Mouse (Mus musculus) erythroid progenitor cell, adult 5-6 weeks (primary cell): Measurements from ENCODE around the gene Bag1. TPM values are rescaled to one million over a fixed set of nuclear protein-coding genes. Genes with fewer than 3 reads are reported as not detected.

Source experiments
- ATAC-seq: replicated peaks from 2 replicates; pipeline ENCODE4 v1.8.0; 2016; ENCODE audit warnings: moderate number of reproducible peaks, mild to moderate bottlenecking, moderate TSS enrichment, inconsistent platforms; ENCODE audit not compliant: poor library complexity, low FRiP score, severe bottlenecking
- total RNA-seq, 2 experiments: library from RNA; stranded (forward) in 1 of 2; stranded (reverse) in 1 of 2; fragments of 150-400 nt in 1 of 2; fragments of 186-747, 209-891 nt in 1 of 2; gene quantifications; 2 replicates each; pipeline versions ENCODE4 v1.2.3 to v1.2.4; 2015 to 2017; ENCODE audit warnings: low replicate concordance in 2 of 2

The Bag1 gene
- total RNA-seq, 2 experiments from 2014 or later: 125 to 234 TPM

DNA sequence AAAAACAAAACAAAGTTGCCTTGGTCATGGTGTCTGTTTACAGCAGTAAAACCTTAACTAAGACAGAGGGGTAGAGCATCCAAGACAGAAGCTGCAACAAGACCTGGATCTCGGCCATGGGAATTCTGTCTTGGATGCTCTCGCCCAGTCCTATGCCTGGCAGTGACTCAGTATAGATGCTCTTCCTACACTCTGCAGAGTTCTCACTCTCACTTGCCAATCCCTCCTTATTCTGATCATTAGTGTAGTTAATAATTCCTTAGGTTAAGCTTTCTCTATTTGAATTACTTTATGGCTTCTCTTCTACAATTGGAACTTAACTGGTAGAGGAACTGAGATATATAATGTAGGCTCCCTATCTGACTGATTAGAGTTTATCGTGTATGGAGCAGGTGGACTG, 53.0 kb downstream of the Bag1 start:
- ATAC-seq: no peak

DNA sequence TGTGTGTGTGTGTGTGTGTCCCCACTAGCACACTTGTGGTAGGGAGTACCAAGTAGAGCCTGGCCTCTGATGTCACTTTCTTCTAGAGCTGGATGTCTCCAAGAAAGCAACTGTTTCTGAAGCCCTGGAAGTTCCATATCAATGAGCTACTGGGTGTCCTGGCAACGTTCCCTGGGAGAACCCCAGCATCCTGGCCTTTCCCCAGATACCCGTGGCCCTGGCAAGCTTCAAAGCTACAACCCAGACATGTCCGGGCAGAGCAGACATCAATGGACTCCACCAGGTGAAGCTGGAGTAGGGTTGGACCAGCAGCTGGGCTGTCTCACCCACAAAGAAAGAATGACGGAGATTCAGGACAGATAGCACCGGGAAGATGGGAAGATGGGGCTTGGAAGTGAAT, 56.9 kb downstream of the Bag1 start:
- no peak for ATAC-seq

DNA sequence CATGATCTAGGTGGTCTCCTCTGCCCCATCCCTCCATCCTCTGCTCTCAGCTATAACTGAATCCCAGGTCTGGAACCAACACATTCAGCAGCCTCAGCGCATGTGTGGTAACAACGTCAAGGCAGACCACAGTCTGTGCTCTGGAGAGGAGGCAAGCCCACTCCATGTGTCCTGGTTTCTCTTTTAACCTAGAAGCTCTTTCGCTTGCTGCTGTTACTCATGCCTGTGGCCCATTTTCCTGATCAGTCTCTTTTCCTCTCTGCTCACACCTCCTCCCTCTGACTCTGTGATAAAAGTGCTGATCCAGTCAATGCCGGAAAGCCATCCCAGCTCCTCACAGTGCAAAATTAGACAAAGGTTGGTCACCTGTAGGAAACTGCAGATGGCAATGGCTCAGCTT, 58.1 kb downstream of the Bag1 start:
- no peak for ATAC-seq

DNA sequence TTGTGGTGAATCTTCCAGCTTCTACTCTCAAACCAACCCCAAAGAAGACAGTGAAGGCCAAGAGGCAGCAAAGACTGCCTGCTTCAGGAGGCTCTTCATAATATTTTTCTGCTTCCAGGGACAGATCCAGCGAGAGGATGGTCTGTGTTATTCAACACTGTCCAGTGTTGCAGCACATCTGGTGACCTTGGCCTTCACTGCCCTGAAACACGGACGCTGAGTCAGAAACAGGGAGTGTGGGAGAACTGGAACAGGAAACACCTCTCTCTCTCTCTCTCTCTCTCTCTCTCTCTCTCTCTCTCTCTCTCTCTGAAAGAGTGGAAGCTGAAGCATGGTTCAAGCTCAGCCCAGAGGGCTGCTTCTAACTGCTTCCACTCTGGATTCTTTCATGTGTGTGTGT, 58.8 kb downstream of the Bag1 start:
- no peak for ATAC-seq

DNA sequence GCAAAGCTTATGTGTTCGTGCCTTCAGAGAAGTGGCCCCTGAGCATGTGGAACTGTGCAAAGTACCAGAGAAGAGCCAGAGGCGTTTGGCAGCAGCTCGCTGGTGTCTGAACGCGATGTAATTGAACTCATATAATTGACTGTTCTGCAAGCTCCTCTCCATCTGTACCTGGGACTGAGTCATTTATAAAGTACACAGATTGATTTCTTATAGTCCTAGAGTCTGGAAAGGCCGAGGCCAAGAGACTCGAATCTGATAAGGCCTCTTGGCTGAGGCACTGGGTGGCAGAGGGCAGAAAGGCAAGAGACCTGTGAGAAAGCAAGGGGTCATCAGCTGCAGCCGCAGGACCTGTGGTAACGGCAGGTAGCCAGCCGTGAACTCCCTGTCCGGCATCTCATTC, 59.3 kb downstream of the Bag1 start:
- ATAC-seq: no peak

Other genes starting within 250 kb of the Bag1 start
- gene Aptx, start 245.1 kb downstream of the Bag1 start, total RNA-seq (2015; ENCODE audit: low replicate concordance): 0.72 and 7.1 TPM in 2 replicates
- 1.0 and 2.3 TPM in 2 replicates for gene Aptx, start 245.1 kb downstream of the Bag1 start, total RNA-seq (2017; ENCODE audit: low replicate concordance)
- gene Dnaja1, start 226.1 kb downstream of the Bag1 start, total RNA-seq (2015; ENCODE audit: low replicate concordance): 41.1 and 51.2 TPM in 2 replicates
- gene Dnaja1, start 226.1 kb downstream of the Bag1 start, total RNA-seq (2017; ENCODE audit: low replicate concordance): 69.0 and 75.1 TPM in 2 replicates
- 28.9 and 42.2 TPM in 2 replicates for gene Smu1, start 190.4 kb downstream of the Bag1 start, total RNA-seq (2015; ENCODE audit: low replicate concordance)
- 41.5 and 59.0 TPM in 2 replicates for gene Smu1, start 190.4 kb downstream of the Bag1 start, total RNA-seq (2017; ENCODE audit: low replicate concordance)
- gene B4galt1, start 94.3 kb downstream of the Bag1 start, total RNA-seq (2015; ENCODE audit: low replicate concordance): 49.4 and 49.9 TPM in 2 replicates
- 43.9 and 46.2 TPM in 2 replicates for gene B4galt1, start 94.3 kb downstream of the Bag1 start, total RNA-seq (2017; ENCODE audit: low replicate concordance)
- not detected in 2 replicates for gene Spink4, start 28.2 kb downstream of the Bag1 start, total RNA-seq (2015; ENCODE audit: low replicate concordance)
- not detected in 2 replicates for gene Spink4, start 28.2 kb downstream of the Bag1 start, total RNA-seq (2017; ENCODE audit: low replicate concordance)
- 48.2 and 49.0 TPM in 2 replicates for gene Chmp5, start 113 bp upstream of the Bag1 start, total RNA-seq (2015; ENCODE audit: low replicate concordance)
- 57.5 and 62.0 TPM in 2 replicates for gene Chmp5, start 113 bp upstream of the Bag1 start, total RNA-seq (2017; ENCODE audit: low replicate concordance)
- 28.8 and 46.5 TPM in 2 replicates for gene Nfx1, start 22.6 kb upstream of the Bag1 start, total RNA-seq (2015; ENCODE audit: low replicate concordance)
- 45.1 and 51.8 TPM in 2 replicates for gene Nfx1, start 22.6 kb upstream of the Bag1 start, total RNA-seq (2017; ENCODE audit: low replicate concordance)
- not detected in 2 replicates for gene Aqp7, start 99.8 kb upstream of the Bag1 start, total RNA-seq (2015; ENCODE audit: low replicate concordance)
- not detected in 2 replicates for gene Aqp7, start 99.8 kb upstream of the Bag1 start, total RNA-seq (2017; ENCODE audit: low replicate concordance)
- not detected in 2 replicates for gene Aqp3, start 149.9 kb upstream of the Bag1 start, total RNA-seq (2015; ENCODE audit: low replicate concordance)
- gene Aqp3, start 149.9 kb upstream of the Bag1 start, total RNA-seq (2017; ENCODE audit: low replicate concordance): 0.26 TPM in 1 of 2 replicates, not detected in the other
- 3.4 and 4.7 TPM in 2 replicates for gene Nol6, start 176.2 kb upstream of the Bag1 start, total RNA-seq (2015; ENCODE audit: low replicate concordance)
- 1.8 and 3.5 TPM in 2 replicates for gene Nol6, start 176.2 kb upstream of the Bag1 start, total RNA-seq (2017; ENCODE audit: low replicate concordance)
- 108 and 121 TPM in 2 replicates for gene Ube2r2, start 187.4 kb upstream of the Bag1 start, total RNA-seq (2015; ENCODE audit: low replicate concordance)
- 64.3 and 82.5 TPM in 2 replicates for gene Ube2r2, start 187.4 kb upstream of the Bag1 start, total RNA-seq (2017; ENCODE audit: low replicate concordance)